Mouse (Mus musculus) C2C12 (cell line): ENCODE measurements around the gene Oxsm.

ENCODE experiments used
- CEBPB ChIP-seq: IDR thresholded peaks from one replicate; pipeline ENCODE4 v1.6.1; 2011; ENCODE audit warnings: low read depth, mild to moderate bottlenecking, control low read depth, moderate library complexity
- CTCF ChIP-seq: IDR thresholded peaks from one replicate; pipeline ENCODE4 v1.5.1; 2011; ENCODE audit not compliant: control insufficient read depth, insufficient read depth, insufficient read length
- FOSL1 ChIP-seq: IDR thresholded peaks from one replicate; pipeline ENCODE4 v1.8.0; 2011; ENCODE audit warnings: mild to moderate bottlenecking, low read length; ENCODE audit not compliant: poor library complexity, insufficient read depth, severe bottlenecking
- MAX ChIP-seq: IDR thresholded peaks from one replicate; pipeline ENCODE4 v1.6.1; 2011; ENCODE audit warnings: mild to moderate bottlenecking, control low read depth
- MYOD1 ChIP-seq: IDR thresholded peaks from one replicate; pipeline ENCODE4 v1.6.1; 2011; ENCODE audit warnings: low read depth; ENCODE audit not compliant: control insufficient read depth, insufficient read length
- MYOG ChIP-seq: IDR thresholded peaks from one replicate; pipeline ENCODE4 v1.6.1; 2011; ENCODE audit not compliant: control insufficient read depth, insufficient read length; ENCODE audit errors: extremely low read depth
- USF1 ChIP-seq: IDR thresholded peaks from one replicate; pipeline ENCODE4 v1.6.1; 2011; ENCODE audit warnings: low read depth, mild to moderate bottlenecking, control low read depth, moderate library complexity

GRCm38 (mm10) chr14:16219015-16219414, 30.6 kb downstream of the Oxsm start:
- TF ChIP-seq MYOG = no peak
- no peak for TF ChIP-seq CTCF
- TF ChIP-seq USF1 = no peak
- no peak for TF ChIP-seq MAX
- no peak for TF ChIP-seq MYOD1
- no peak for TF ChIP-seq CEBPB
- no peak for TF ChIP-seq FOSL1
